Mouse (Mus musculus) cerebellum, postnatal 25 days (tissue): Measurements from ENCODE around the gene Rps6ka2.
A peak's percentile ranks its signal among the peaks of the same experiment; 100 is the strongest.
"Not testable (repeated sequence)": the region's sequence is repeated elsewhere in the genome, so short reads cannot be mapped to it uniquely, and the experiment has no call there.

Source experiments
- DNase-seq, 2 experiments: peaks; one replicate each; pipeline ENCODE4 v3.0.0; 2021; ENCODE audit warnings: mixed read lengths in 2 of 2

Gene Rps6ka2

GRCm38 (mm10) chr17:7169627-7170303, at the start of gene Rps6ka2:
Gene Rps6ka2 (plus strand): TSS chr17:7170115.
- DNase-seq: peak; percentile 96 to 97

DNA sequence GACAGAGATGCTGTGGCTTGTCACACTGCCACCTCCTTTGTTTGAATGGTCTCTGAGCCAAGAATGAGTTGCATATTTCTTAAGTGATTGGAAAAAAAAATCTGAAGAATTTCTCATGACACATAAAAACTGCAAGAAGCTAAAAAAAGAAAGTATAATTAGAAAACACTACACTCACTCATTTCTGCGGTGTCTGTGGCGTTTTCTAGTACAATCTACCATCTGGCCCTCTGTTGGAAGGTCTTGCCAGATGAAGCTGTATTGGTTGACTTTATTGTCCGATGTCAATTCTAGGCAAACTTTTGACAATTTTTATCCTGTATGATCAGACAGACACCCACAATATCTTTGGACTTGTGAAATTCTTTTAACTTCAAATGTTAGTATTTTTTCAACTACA, 49.1 kb upstream of the Rps6ka2 start:
- DNase-seq: not testable (repeated sequence)

DNA sequence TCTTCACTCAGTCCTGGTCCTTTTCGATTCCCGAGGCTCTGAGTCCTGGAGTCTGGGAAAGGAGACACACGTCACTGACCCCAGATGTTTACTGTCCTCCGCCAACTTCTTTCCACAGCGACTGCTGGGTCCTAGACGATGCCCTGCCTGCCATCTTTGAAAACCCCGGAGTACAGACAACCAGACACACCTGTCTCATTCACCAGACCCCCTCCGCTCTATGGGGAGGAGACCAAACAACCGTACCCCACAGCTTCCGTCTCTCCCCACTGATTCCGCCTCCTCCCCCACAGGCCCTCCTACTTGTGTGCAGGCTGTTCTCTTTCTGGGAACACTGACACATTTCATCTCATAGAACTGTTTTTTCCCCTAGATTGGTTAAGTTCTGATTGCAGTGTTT, 47.4 kb upstream of the Rps6ka2 start:
- DNase-seq: not testable (repeated sequence)

GRCm38 (mm10) chr17:7126475-7126874, 43.4 kb upstream of the Rps6ka2 start:
- DNase-seq: not testable (repeated sequence)

- DNase-seq: not testable (repeated sequence)
Measured at GRCm38 (mm10) chr17:7134002-7134401, 35.9 kb upstream of the Rps6ka2 start.

- not testable (repeated sequence) for DNase-seq
Measured at GRCm38 (mm10) chr17:7135277-7135676, 34.6 kb upstream of the Rps6ka2 start.

DNA sequence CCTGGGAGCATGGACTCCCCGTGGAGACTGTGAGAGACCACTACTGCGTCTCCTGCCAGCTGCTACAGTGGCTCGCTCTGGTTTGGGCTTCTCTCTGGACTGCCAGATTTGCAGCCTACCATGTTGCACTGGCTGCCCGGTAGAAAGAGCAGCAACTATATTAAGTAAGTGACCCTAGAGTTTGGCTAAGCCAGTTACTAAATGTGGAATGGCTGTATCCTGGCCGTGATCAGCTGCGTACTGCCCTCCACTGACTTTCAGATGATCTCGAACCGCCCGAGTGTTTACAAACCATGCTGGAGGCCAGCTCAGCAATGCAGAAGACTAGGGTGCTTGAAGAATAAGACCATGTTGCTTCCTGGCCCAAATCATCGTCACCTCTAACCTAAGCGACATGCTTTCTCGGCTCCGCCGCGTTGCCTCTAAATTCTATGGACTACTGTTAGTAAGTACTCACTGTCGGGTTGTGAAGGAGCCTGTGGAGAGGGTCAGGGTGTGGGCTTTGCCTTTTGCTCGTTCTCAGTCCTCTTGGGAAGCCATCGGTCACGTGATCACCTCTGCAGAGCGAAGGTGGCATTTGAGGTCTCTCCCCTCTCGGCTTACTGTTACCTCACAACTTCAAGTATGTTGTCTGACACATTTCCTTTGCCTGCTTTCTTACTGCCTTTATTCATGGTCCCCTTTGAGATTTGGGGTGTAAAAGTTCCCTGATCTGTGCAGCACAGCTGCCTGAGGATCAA, 31.6 kb upstream of the Rps6ka2 start:
- DNase-seq: no peak

GRCm38 (mm10) chr17:7140399-7141174, 29.3 kb upstream of the Rps6ka2 start:
- no peak for DNase-seq

DNA sequence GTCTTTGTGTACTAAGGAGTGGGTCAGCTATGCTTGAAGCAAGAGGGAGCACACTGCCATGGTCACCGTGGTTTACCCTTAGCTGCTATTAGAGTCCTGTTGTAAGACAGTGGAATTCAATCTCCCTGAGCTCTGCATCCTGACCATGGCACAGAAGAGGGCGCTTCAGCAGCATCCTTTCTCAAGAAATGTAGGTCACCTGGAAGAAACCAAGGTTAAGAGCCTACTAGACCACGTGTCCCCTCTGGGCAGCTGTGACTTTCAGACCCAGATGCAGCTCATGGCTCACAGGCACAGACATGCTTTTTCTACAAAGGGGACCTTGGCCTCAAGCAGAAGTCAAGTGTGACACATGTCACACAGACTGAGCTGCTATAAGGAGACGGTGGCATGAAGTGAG, 27.5 kb upstream of the Rps6ka2 start:
- DNase-seq: peak in 1 of 2 experiments; percentile 31

DNA sequence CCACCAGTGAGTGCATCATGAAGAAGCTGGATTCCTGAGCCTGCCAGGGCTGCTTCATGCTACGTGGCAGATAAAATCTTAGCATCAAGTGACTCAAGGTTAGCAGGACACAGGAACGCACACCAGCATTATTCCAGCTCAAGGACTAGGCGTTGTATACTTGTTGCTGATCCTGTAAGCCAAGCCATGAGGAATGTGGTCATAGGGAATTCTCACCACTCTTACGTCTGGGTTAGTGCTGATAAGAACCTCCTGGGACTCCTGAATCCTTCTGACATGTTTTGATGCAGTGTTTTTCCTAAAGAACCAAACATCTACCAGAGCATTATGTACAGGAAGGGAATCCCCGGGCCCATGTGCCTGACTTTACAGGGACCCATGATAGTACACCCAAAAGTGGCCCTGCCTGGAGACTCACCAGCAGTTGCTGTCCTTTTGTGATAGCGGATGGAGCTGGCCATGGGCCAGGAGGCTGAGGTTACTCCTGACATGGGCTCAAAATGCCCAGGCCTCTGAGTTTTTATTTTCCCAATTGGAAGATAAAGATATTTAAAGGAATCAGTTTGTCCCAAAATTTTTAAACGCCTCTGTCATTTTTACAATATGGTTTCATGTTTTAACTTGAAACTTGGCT, 25.9 kb upstream of the Rps6ka2 start:
- peak in 1 of 2 experiments; percentile 36 for DNase-seq

DNA sequence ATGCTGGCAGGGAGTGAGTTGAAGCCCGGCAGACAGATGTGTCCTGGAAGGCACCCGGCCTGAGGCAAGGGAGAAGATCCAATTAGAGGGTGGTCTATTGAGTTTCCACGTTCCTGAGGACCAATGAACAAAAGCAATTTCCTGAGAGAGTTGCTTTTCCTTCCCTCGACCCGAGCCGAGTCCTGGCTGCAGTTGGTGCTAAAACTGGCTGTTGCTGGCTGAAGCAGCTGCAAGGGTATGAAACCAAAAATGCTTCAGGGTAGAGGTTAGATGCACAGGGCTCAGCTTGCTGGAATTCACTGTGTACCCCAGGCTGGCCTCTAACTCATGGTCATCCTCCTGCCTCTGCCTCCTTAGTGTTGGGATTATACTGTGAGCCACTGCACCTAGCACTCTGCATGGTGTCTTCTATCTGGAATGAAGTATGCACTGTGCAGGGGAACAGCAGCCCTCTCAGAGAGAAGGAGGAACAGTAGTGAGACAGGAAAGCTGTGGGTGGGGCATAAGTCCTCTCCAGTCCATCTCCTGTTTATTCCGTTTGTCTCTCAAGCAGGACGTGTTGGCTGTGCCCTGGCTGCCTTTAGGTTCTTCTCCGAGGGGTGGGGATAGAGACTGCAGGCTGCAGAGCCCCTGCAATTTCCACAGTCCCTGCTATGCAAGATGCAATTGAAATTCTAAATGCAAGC, 24.4 kb upstream of the Rps6ka2 start:
- no peak for DNase-seq

DNA sequence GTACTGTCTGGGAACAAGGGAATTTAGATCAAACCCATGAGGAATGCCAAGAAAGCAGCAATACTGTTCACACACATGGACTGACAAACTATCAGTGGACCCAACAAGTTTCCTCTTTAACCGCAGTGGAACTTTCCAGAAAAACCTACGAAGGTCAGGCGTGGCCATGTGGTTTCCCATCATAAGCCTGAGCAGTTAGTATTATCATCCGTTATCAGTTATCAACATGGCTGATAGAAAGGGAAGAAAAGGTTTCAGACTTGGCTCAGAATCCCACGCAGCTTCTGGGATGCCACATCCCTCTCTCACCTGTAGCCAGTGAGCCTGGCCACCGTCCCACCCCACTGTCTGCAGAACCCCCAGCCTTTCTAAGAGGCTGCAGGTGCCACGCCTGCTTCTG, 23.4 kb upstream of the Rps6ka2 start:
- no peak for DNase-seq

GRCm38 (mm10) chr17:7147920-7148321, 22.0 kb upstream of the Rps6ka2 start:
- DNase-seq: no peak

DNA sequence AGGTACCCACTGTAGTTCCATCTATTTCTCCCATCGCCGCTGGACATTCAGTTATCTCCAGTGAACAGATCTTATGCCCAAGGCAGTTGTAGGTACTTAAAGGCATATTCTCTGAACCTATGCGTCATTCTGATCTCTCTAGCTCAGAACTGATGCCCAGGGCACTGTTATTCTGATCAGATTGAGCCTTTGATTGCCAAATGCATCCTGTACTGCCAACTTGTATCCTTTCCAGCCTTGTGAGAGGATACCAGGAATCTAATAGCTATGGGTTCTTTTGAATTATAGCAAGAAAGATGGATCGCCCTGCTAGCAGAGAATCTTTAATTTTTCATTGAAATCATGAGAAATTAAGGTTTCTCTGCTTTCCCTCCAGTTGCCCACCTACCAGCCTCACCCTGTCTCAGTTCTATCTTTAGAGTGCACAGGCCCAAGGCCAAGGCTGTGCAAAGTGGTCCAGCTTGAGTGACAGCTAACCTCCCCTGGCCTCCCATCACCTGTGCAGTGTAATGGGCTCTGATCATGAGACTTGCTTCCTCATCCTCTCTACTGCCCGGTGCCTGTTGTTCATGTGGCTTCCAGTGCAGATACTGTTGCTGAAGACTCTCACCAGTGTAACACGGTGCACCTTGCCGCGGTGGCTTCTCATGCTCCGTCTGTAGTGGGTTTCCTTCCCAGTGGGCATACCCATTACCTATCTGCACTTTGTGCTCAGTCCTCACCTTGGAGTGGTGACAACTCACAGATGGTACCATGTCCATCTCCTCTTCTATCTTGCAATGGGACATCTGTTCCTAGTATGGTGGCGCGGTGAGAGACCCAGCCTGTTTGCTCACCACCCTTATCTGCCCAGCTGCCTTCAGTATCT, 20.4 kb upstream of the Rps6ka2 start:
- DNase-seq: peak; percentile 29 to 36

- no peak for DNase-seq
Measured at GRCm38 (mm10) chr17:7151446-7152100, 18.3 kb upstream of the Rps6ka2 start.

GRCm38 (mm10) chr17:7152662-7153061, 17.3 kb upstream of the Rps6ka2 start:
- no peak for DNase-seq

DNA sequence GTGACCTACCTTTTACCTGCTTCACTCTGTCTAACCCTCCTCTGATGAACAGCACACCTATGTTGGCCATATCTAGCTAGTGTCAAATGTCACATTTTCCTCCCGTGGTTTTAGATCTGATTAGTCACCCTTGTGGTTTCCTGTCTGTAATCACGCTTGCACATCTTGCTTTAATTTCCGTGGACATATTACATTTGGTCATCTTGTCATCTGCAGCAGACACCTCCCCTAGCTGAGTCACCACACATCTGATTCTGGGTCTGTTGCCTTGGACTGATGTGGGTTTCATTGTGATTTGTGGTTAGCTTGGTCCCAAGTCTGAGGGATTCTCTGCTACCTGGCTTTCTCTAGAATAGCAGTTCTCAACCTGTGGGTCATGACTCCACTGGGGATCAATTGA, 6.0 kb upstream of the Rps6ka2 start:
- DNase-seq: no peak

GRCm38 (mm10) chr17:7165524-7165923, 4.4 kb upstream of the Rps6ka2 start:
- no peak for DNase-seq

DNA sequence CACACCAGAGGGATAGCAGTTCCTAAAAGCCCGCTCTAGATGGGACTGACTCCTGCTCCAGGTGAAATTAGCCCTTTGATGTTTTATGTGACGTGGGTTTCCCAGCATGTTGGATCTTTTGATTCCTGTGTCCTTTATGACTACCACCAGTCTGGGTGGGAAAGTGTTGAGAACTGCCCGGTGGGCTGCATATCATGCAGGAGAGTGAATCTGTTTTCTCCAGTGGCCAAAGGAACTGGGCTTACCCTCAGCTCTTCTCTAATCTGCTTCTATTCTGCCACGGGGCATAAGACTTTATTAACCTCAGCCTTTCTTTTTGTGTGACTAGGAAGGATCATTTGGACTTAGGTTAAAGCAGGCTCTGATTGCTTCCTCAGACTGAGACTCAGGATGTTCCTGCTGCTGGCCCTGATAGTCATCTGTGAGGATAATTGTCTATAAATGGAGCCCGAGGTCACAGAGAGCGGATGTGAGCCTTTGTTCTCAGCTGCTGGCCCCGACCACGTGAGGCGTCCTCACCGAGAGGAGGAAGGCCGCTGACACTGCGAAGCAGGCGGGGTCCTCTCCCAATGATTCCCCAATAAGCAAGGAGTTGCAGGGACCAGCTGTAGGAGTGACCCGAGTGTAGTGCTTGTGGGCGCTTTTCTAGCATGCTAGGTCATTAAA, 821 bp upstream of the Rps6ka2 start:
- no peak for DNase-seq
